Mouse (Mus musculus) R1 (cell line): Measurements from ENCODE around the gene Set.

Source experiments
- DNase-seq: peaks from one replicate; pipeline ENCODE4 v3.0.0-alpha.2; 2018; ENCODE audit warnings: low read depth, low spot score

Gene Set

GRCm38 (mm10) chr2:30087310-30087709 lies 30.1 kb downstream of the Set start:
- DNase-seq, result peak; percentile 71

- no peak for DNase-seq
These were observed 34.3 kb downstream of the Set start for GRCm38 (mm10) chr2:30091521-30091920.

- DNase-seq, result no peak
These were observed 35.2 kb downstream of the Set start for GRCm38 (mm10) chr2:30092280-30092918.

- peak; percentile 99 for DNase-seq
These were observed 36.5 kb downstream of the Set start, which contains the start of gene Zdhhc12 for GRCm38 (mm10) chr2:30093471-30094207. Gene Zdhhc12, minus strand, starts transcription at chr2:30093648.

GRCm38 (mm10) chr2:30094208-30094588 lies 37.0 kb downstream of the Set start:
- DNase-seq, result peak; percentile 67

- DNase-seq, result peak; percentile 74
These were observed 38.8 kb downstream of the Set start for GRCm38 (mm10) chr2:30095882-30096527.

GRCm38 (mm10) chr2:30100214-30100613 lies 43.0 kb downstream of the Set start:
- no peak for DNase-seq

- DNase-seq, result peak; percentile 73
These were observed 49.2 kb downstream of the Set start for GRCm38 (mm10) chr2:30106364-30106763.

GRCm38 (mm10) chr2:30107646-30108045 lies 50.5 kb downstream of the Set start:
- no peak for DNase-seq

- DNase-seq, result no peak
These were observed 51.1 kb downstream of the Set start for GRCm38 (mm10) chr2:30108260-30108659.

- no peak for DNase-seq
These were observed 54.3 kb downstream of the Set start for GRCm38 (mm10) chr2:30111500-30111899.

GRCm38 (mm10) chr2:30112564-30112963 lies 55.4 kb downstream of the Set start:
- no peak for DNase-seq

- DNase-seq, result peak; percentile 83
These were observed 62.5 kb downstream of the Set start for GRCm38 (mm10) chr2:30119641-30120051.

- DNase-seq, result no peak
These were observed 63.1 kb downstream of the Set start for GRCm38 (mm10) chr2:30120269-30120668.
